Mouse (Mus musculus) heart, embryonic 14.5 days (tissue): ENCODE measurements around the gene Gm884. TPM values are rescaled to one million over a fixed set of nuclear protein-coding genes. Genes with fewer than 3 reads are reported as not detected.

Source experiments
- ATAC-seq: fragments of 200-750 bp; cut with Nextera tagmentation; 2 replicates; pipeline ENCODE4 v1.8.0; 2017; ENCODE audit warnings: low read depth, moderate TSS enrichment; ENCODE audit not compliant: insufficient number of reproducible peaks, insufficient read depth, low FRiP score
- H3K27ac ChIP-seq, 2 experiments: fragments of 200-500 bp in 1 of 2; fragments of 300-500 bp in 1 of 2; sonication (generic) in 1 of 2; replicated peaks in 1 of 2; 2 replicates each; pipeline ENCODE4 v1.5.1; 2012 to 2014; ENCODE audit warnings: low read depth in 2 of 2, low read length in 2 of 2, control low read depth in 1 of 2, mild to moderate bottlenecking in 1 of 2, mixed read lengths in 1 of 2; ENCODE audit not compliant: control insufficient read depth in 1 of 2, insufficient read depth in 1 of 2
- H3K27me3 ChIP-seq: fragments of 300-500 bp; sonication (generic); 2 replicates; pipeline ENCODE4 v1.6.1; 2014; ENCODE audit warnings: mild to moderate bottlenecking, low read length, control low read depth; ENCODE audit not compliant: control insufficient read depth, insufficient read depth
- H3K36me3 ChIP-seq: fragments of 300-500 bp; sonication (generic); 2 replicates; pipeline ENCODE4 v1.6.1; 2014; ENCODE audit warnings: mild to moderate bottlenecking, control low read depth, low read length, mixed read lengths; ENCODE audit not compliant: control insufficient read depth, insufficient read depth
- H3K4me1 ChIP-seq, 2 experiments: fragments of 200-500 bp in 1 of 2; fragments of 300-500 bp in 1 of 2; sonication (generic) in 1 of 2; 2 replicates each; pipeline ENCODE4 v1.6.1; 2012 to 2014; ENCODE audit warnings: low read length in 2 of 2, control low read depth in 1 of 2, mixed read lengths in 1 of 2; ENCODE audit not compliant: control insufficient read depth in 2 of 2, insufficient read depth in 2 of 2
- H3K4me2 ChIP-seq: fragments of 300-500 bp; sonication (generic); 2 replicates; pipeline ENCODE4 v1.6.1; 2014; ENCODE audit warnings: mild to moderate bottlenecking, low read length
- H3K4me3 ChIP-seq, 2 experiments: fragments of 200-500 bp in 1 of 2; fragments of 300-500 bp in 1 of 2; sonication (generic) in 1 of 2; 2 replicates each; pipeline ENCODE4 v1.5.1; 2012 to 2014; ENCODE audit warnings: low read length in 2 of 2, mild to moderate bottlenecking in 2 of 2, control low read depth in 1 of 2, low read depth in 1 of 2, moderate library complexity in 1 of 2; ENCODE audit not compliant: control insufficient read depth in 1 of 2, insufficient read depth in 1 of 2
- H3K9ac ChIP-seq: fragments of 300-500 bp; sonication (generic); 2 replicates; pipeline ENCODE4 v1.6.1; 2014; ENCODE audit warnings: mild to moderate bottlenecking, low read length
- H3K9me3 ChIP-seq: fragments of 300-500 bp; sonication (generic); 2 replicates; pipeline ENCODE4 v1.6.1; 2016; ENCODE audit warnings: low read length, control low read depth; ENCODE audit not compliant: control insufficient read depth
- WGBS: fragments of 180-500 bp; shearing (Covaris S2); extraction: QIAGEN DNeasy Blood & Tissue Kit; methylation state at CpG from one replicate; pipeline ENCODE4 v1.1.7; 2014; 5-methylcytosine and 5-hydroxymethylcytosine counted together
- polyA plus RNA-seq: library from polyadenylated mRNA; unstranded; fragments of >200 nt; fragmentation: Nextera tagmentation; extraction: Ambion mirVana; gene quantifications from 2 replicates; pipeline ENCODE4 v1.2.1, GENCODE M21; 2014

Gene Gm884
- not detected in 2 replicates for polyA plus RNA-seq

GRCm38 (mm10) chr11:103621040-103621439, at the start of gene Gm884:
TSS of gene Gm884 (minus strand) at chr11:103621140.
- WGBS, result 75% methylated on average over 9 of the region's 9 CpGs
- H3K9me3 ChIP-seq, result no peaks in the 10 kb centered on the region
- H3K4me2 ChIP-seq, result no peak within 1 kb of the TSS
- no peak within 1 kb of the TSS for H3K4me3 ChIP-seq
- H3K27ac ChIP-seq, result no peak within 1 kb of the TSS
- H3K27me3 ChIP-seq, result peaks cover 3% of the 10 kb centered on the region; the same call in 1 of the 2 replicates
- no peaks in the 10 kb centered on the region for H3K4me1 ChIP-seq
- ATAC-seq, result no peak
- no peak within 1 kb of the TSS for H3K9ac ChIP-seq
- no peaks in the 10 kb centered on the region for H3K36me3 ChIP-seq

GRCm38 (mm10) chr11:103666907-103667426, 46.0 kb upstream of the Gm884 start:
- 59% methylated on average over 13 of the region's 13 CpGs for WGBS
- no peak for ATAC-seq
- H3K9ac ChIP-seq, result no peak overlapping the region

GRCm38 (mm10) chr11:103666181-103666906, 45.4 kb upstream of the Gm884 start:
- H3K4me1 ChIP-seq, result peaks cover 0 to 2% of the 10 kb centered on the region in 2 experiments; a peak in 1 of 4 replicates
- H3K27me3 ChIP-seq, result no peaks in the 10 kb centered on the region
- no peak overlapping the region for H3K4me3 ChIP-seq
- H3K9me3 ChIP-seq, result no peaks in the 10 kb centered on the region
- H3K9ac ChIP-seq, result no peak overlapping the region
- H3K36me3 ChIP-seq, result no peaks in the 10 kb centered on the region
- no peak overlapping the region for H3K4me2 ChIP-seq
- 29% methylated on average over 10 of the region's 10 CpGs for WGBS
- ATAC-seq, result no peak
- no peak overlapping the region for H3K27ac ChIP-seq

More at GRCm38 (mm10) chr11:103666907-103667426, 46.0 kb upstream of the Gm884 start:
- no peaks in the 10 kb centered on the region for H3K9me3 ChIP-seq
- peaks cover 0 to 2% of the 10 kb centered on the region in 2 experiments; a peak in 1 of 4 replicates for H3K4me1 ChIP-seq
- H3K27me3 ChIP-seq, result no peaks in the 10 kb centered on the region
- H3K36me3 ChIP-seq, result no peaks in the 10 kb centered on the region
- H3K27ac ChIP-seq, result no peak overlapping the region
- no peak overlapping the region for H3K4me2 ChIP-seq
- H3K4me3 ChIP-seq, result no peak overlapping the region

- Histone ChIP-seq H3K36me3 (no peaks in the 10 kb centered on the region), H3K9me3 (no peaks in the 10 kb centered on the region), H3K4me1 (peaks cover 0 to 2% of the 10 kb centered on the region in 2 experiments; a peak in 1 of 4 replicates), H3K4me2 (no peak overlapping the region), H3K4me3 (no peak overlapping the region), H3K27me3 (no peaks in the 10 kb centered on the region), H3K27ac (no peak overlapping the region), H3K9ac (no peak overlapping the region)
- ATAC-seq, result no peak
- 44% methylated on average over 1 of the region's 1 CpGs for WGBS
These were observed 44.8 kb upstream of the Gm884 start for GRCm38 (mm10) chr11:103665695-103666094.

- H3K4me1 ChIP-seq, result peaks cover 0 to 2% of the 10 kb centered on the region in 2 experiments; a peak in 1 of 4 replicates
- 80% methylated on average over 8 of the region's 8 CpGs for WGBS
- no peak overlapping the region for H3K4me3 ChIP-seq
- H3K9me3 ChIP-seq, result no peaks in the 10 kb centered on the region
- H3K36me3 ChIP-seq, result no peaks in the 10 kb centered on the region
- H3K27me3 ChIP-seq, result no peaks in the 10 kb centered on the region
- no peak overlapping the region for H3K4me2 ChIP-seq
- no peak overlapping the region for H3K9ac ChIP-seq
- H3K27ac ChIP-seq, result no peak overlapping the region
- no peak for ATAC-seq
These were observed 42.2 kb upstream of the Gm884 start for GRCm38 (mm10) chr11:103663119-103663518.

- WGBS, result 66% methylated on average over 5 of the region's 5 CpGs
- ATAC-seq, result no peak
These were observed 41.6 kb upstream of the Gm884 start for GRCm38 (mm10) chr11:103662546-103662945.

GRCm38 (mm10) chr11:103661863-103662262, 40.9 kb upstream of the Gm884 start:
- H3K27ac ChIP-seq, result no peak overlapping the region
- no peaks in the 10 kb centered on the region for H3K36me3 ChIP-seq
- no peak overlapping the region for H3K4me3 ChIP-seq
- ATAC-seq, result no peak
- WGBS, result 50% methylated on average over 4 of the region's 4 CpGs
- no peaks in the 10 kb centered on the region for H3K27me3 ChIP-seq
- H3K9ac ChIP-seq, result no peak overlapping the region
- no peaks in the 10 kb centered on the region for H3K9me3 ChIP-seq
- H3K4me1 ChIP-seq, result peaks cover 0 to 2% of the 10 kb centered on the region in 2 experiments; a peak in 1 of 4 replicates
- no peak overlapping the region for H3K4me2 ChIP-seq

More at GRCm38 (mm10) chr11:103662546-103662945, 41.6 kb upstream of the Gm884 start:
- Histone ChIP-seq H3K9ac (no peak overlapping the region), H3K4me3 (no peak overlapping the region), H3K27me3 (no peaks in the 10 kb centered on the region), H3K4me1 (peaks cover 0 to 2% of the 10 kb centered on the region in 2 experiments; a peak in 1 of 4 replicates), H3K27ac (no peak overlapping the region), H3K9me3 (no peaks in the 10 kb centered on the region), H3K4me2 (no peak overlapping the region), H3K36me3 (no peaks in the 10 kb centered on the region)
